Mouse (Mus musculus): ENCODE data around the gene Manf.

- TF ChIP-seq POLR2A (IDR thresholded peaks at IDR 0.05; ENCODE audit: borderline replicate concordance, extremely low read depth, low read depth, low read length) = no peak
- no peak for TF ChIP-seq CTCF (IDR thresholded peaks at IDR 0.05; ENCODE audit: insufficient read depth, low read length)
Measured at GRCm38 (mm10) chr9:106934998-106935397, 43.2 kb upstream of the Manf start.

Data from lung, adult 2 months (tissue).